Mouse (Mus musculus) hindbrain, embryonic 12.5 days (tissue): Measurements from ENCODE around the gene Syce2. TPM values are rescaled to one million over a fixed set of nuclear protein-coding genes. Genes with fewer than 3 reads are reported as not detected.

Experiments used
- ATAC-seq: fragments of 200-750 bp; cut with Nextera tagmentation; 2 replicates; pipeline ENCODE4 v1.8.0; 2017; ENCODE audit warnings: moderate TSS enrichment; ENCODE audit not compliant: low FRiP score
- H3K27ac ChIP-seq: fragments of 300-500 bp; sonication (generic); 2 replicates; pipeline ENCODE4 v1.5.1; 2016; ENCODE audit warnings: mild to moderate bottlenecking
- H3K27me3 ChIP-seq: fragments of 300-500 bp; sonication (generic); 2 replicates; pipeline ENCODE4 v1.6.1; 2016; ENCODE audit warnings: mild to moderate bottlenecking
- H3K36me3 ChIP-seq: fragments of 300-500 bp; sonication (generic); 2 replicates; pipeline ENCODE4 v1.6.1; 2016; ENCODE audit warnings: mild to moderate bottlenecking
- H3K4me1 ChIP-seq: fragments of 300-500 bp; sonication (generic); 2 replicates; pipeline ENCODE4 v1.6.1; 2016
- H3K4me2 ChIP-seq: fragments of 300-500 bp; sonication (generic); replicated peaks from 2 replicates; pipeline ENCODE4 v1.6.1; 2016; ENCODE audit warnings: mild to moderate bottlenecking
- H3K4me3 ChIP-seq: fragments of 300-500 bp; sonication (generic); 2 replicates; pipeline ENCODE4 v1.5.1; 2016; ENCODE audit warnings: mild to moderate bottlenecking
- H3K9ac ChIP-seq: fragments of 300-500 bp; sonication (generic); 2 replicates; pipeline ENCODE4 v1.6.1; 2016; ENCODE audit warnings: mild to moderate bottlenecking, moderate library complexity
- H3K9me3 ChIP-seq: fragments of 300-500 bp; sonication (generic); replicated peaks from 2 replicates; pipeline ENCODE4 v1.6.1; 2016; ENCODE audit warnings: mild to moderate bottlenecking
- WGBS: fragments of 180-500 bp; shearing (Covaris S2); methylation state at CpG from one replicate; pipeline ENCODE4 v1.1.7; 2016; 5-methylcytosine and 5-hydroxymethylcytosine counted together
- polyA plus RNA-seq: library from polyadenylated mRNA; unstranded; fragments of >200 nt; fragmentation: Nextera tagmentation; extraction: Ambion mirVana; gene quantifications from 2 replicates; pipeline ENCODE4 v1.2.1, GENCODE M21; 2016

The Syce2 gene
- polyA plus RNA-seq, 1 experiment from 2014 or later, result 37.2 TPM

DNA sequence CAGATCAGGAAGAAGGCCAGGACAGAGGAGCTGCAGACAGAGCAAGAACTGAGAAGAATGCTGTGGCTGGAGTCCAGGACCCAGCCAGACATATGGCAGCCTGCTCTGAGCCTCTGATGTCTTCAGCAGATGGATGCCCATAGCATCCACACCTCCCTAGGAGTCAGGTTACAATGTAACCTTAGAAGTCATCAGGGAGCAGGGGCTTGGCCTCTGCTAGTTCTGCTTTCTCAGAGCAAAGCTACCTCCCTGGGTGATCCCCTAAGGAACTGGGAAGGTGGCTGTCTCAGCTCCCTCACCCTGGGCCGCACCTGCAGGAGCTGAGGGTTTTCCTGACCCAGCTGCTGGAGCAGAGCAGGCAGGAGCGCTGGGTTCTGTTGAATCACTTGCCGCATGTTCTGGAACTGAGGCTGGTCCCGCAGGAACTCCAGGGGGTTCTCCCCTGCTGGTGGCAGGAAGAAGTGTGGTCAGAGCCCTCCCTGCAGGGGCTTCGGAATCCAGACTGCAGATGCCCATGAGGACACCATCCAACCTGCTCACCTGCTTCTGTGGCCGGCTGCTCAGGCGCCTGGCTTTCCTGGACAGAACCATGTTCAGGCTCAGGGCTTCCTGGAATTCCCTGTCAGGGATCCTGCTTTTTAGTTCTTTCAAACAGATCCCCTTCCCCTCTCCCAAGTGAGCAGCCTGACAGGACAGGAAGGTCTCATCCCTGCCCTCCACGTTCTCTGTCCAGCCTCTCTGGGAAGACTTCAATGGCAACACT, 34.6 kb upstream of the Syce2 start:
- peaks cover 64% of the 10 kb centered on the region for H3K36me3 ChIP-seq
- 0 out of 2 replicates have a peak overlapping the region, but pooled peaks have one; percentile 5 for H3K4me2 ChIP-seq

GRCm38 (mm10) chr8:84837912-84838470, 33.9 kb upstream of the Syce2 start:
- 0 out of 2 replicates have a peak overlapping the region, but pooled peaks have one; percentile 42 for H3K27ac ChIP-seq
- no peak overlapping the region for H3K9ac ChIP-seq
- no peak for ATAC-seq
- 74% methylated on average over 15 of the region's 15 CpGs for WGBS
- H3K4me1 ChIP-seq, result peaks cover 35% of the 10 kb centered on the region
- no peak overlapping the region for H3K4me3 ChIP-seq
- H3K4me2 ChIP-seq, result no peak overlapping the region
- no peaks in the 10 kb centered on the region for H3K27me3 ChIP-seq
- no peaks in the 10 kb centered on the region for H3K9me3 ChIP-seq
- H3K36me3 ChIP-seq, result peaks cover 71% of the 10 kb centered on the region

More for the DNA sequence above, 34.6 kb upstream of the Syce2 start:
- Histone ChIP-seq H3K9me3 (no peaks in the 10 kb centered on the region), H3K27ac (peak overlapping the region; percentile 42), H3K4me3 (no peak overlapping the region), H3K27me3 (no peaks in the 10 kb centered on the region), H3K9ac (no peak overlapping the region), H3K4me1 (peaks cover 37% of the 10 kb centered on the region)
- no peak for ATAC-seq
- WGBS, result 58% methylated on average over 8 of the region's 8 CpGs

GRCm38 (mm10) chr8:84838513-84838912, 33.4 kb upstream of the Syce2 start:
- Histone ChIP-seq H3K27me3 (no peaks in the 10 kb centered on the region), H3K27ac (no peak overlapping the region), H3K4me2 (no peak overlapping the region), H3K4me1 (peaks cover 35% of the 10 kb centered on the region), H3K4me3 (no peak overlapping the region), H3K9me3 (no peaks in the 10 kb centered on the region), H3K36me3 (peaks cover 76% of the 10 kb centered on the region), H3K9ac (no peak overlapping the region)
- 87% methylated on average over 5 of the region's 5 CpGs for WGBS
- no peak for ATAC-seq

DNA sequence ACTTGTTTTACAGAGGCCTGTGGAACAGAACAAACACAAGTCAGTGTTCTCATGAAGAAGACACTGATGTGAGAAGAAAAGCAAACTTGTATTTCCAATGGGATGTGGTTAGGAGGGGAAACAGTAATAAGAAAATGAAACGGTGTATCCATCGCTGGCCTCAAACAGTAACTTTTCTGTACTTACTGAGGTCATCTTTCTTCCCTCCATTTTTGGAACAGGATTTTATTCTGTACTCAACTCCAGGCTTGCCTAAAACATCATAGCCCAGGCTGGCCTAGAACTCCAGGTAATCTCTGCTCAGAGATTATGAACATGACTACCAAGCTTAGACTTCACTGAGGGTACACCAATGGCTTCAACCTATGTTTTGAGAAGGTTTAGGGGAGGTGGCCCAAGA, 32.5 kb upstream of the Syce2 start:
- H3K4me1 ChIP-seq, result peaks cover 39% of the 10 kb centered on the region
- WGBS, result 98% methylated on average over 2 of the region's 2 CpGs
- peaks cover 78% of the 10 kb centered on the region for H3K36me3 ChIP-seq
- peak overlapping the region; percentile 68 for H3K4me2 ChIP-seq
- no peaks in the 10 kb centered on the region for H3K27me3 ChIP-seq
- peak overlapping the region; percentile 94 for H3K9ac ChIP-seq
- ATAC-seq, result no peak
- H3K9me3 ChIP-seq, result no peaks in the 10 kb centered on the region
- peak overlapping the region; percentile 84 for H3K4me3 ChIP-seq
- H3K27ac ChIP-seq, result no peak overlapping the region

DNA sequence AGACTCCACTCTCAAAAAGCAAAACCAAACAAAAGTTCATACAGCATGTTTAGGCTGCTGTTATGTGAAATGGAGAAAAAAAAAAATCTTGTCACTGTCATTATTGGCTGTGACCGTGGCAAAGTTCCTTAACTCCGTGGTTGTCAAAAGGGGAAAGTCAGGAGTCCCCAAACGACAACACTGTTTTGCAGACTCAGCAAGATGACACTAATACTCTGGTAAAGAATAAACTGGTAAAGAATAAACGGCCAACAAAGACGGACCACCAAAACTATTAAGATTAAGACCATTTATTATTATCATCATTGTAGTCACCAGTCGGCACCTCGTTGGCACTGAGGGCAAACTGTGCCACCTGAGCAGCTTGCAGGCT, 32.0 kb upstream of the Syce2 start:
- H3K9ac ChIP-seq, result peak overlapping the region; percentile 94
- no peaks in the 10 kb centered on the region for H3K9me3 ChIP-seq
- H3K4me2 ChIP-seq, result peak overlapping the region; percentile 68
- H3K4me3 ChIP-seq, result peak overlapping the region; percentile 84
- no peak for ATAC-seq
- WGBS, result 9% methylated on average over 7 of the region's 7 CpGs
- H3K36me3 ChIP-seq, result peaks cover 78% of the 10 kb centered on the region
- H3K27me3 ChIP-seq, result no peaks in the 10 kb centered on the region
- peaks cover 41% of the 10 kb centered on the region for H3K4me1 ChIP-seq
- peak overlapping the region; percentile 84 for H3K27ac ChIP-seq

DNA sequence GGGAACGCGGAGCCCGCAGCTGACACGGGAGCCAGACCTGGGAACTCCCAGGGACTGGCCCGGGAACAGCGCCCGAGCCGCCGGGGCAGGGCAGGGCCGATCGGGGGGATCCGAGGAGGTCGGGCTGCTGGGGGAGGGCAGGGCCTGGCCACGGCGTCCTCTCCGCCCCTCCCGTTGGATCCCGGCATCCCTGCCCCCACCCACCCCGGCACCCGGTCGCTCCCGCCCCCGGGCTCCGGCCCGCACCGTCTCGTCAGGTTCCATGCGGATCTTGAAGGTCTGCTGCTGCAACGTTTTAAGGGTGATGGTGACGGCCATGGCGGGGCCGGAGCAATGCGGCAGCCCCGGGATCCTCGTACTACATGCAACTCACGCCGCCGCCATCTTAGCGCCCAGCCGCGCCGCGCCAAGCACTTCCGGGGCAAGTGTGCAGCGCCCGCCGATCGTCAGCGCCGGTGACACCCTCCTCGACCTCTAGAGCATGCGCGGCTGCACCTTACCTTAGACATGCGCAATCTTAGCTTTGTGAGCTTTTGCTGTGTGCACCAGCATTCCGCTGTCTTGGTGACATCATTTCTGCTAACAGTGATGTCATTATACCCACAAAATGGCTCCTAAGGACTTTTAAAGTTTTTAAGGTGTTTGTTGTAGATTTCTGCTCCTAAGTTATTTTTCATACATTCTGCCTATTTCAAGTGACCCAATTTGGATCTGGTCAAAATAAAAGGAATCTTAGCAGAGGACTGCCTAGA, 31.5 kb upstream of the Syce2 start, which contains the start of gene Rad23a:
Gene Rad23a (minus strand): TSS at position 418 of the 752 bp plus-strand sequence.
- peak; percentile 95 for ATAC-seq
- Histone ChIP-seq H3K27me3 (no peaks in the 10 kb centered on the region), H3K27ac (peak within 1 kb of the TSS; percentile 84), H3K4me1 (peaks cover 44% of the 10 kb centered on the region), H3K4me3 (peak within 1 kb of the TSS; percentile 84), H3K36me3 (peaks cover 76% of the 10 kb centered on the region), H3K4me2 (peak within 1 kb of the TSS; percentile 68), H3K9ac (peak within 1 kb of the TSS; percentile 94), H3K9me3 (no peaks in the 10 kb centered on the region)
- WGBS, result under 1% methylated on average over 45 of the region's 55 CpGs

- Histone ChIP-seq H3K4me3 (no peak overlapping the region), H3K36me3 (peaks cover 65% of the 10 kb centered on the region)
- no peak for ATAC-seq
Observed at GRCm38 (mm10) chr8:84841514-84841913, 30.4 kb upstream of the Syce2 start.

DNA sequence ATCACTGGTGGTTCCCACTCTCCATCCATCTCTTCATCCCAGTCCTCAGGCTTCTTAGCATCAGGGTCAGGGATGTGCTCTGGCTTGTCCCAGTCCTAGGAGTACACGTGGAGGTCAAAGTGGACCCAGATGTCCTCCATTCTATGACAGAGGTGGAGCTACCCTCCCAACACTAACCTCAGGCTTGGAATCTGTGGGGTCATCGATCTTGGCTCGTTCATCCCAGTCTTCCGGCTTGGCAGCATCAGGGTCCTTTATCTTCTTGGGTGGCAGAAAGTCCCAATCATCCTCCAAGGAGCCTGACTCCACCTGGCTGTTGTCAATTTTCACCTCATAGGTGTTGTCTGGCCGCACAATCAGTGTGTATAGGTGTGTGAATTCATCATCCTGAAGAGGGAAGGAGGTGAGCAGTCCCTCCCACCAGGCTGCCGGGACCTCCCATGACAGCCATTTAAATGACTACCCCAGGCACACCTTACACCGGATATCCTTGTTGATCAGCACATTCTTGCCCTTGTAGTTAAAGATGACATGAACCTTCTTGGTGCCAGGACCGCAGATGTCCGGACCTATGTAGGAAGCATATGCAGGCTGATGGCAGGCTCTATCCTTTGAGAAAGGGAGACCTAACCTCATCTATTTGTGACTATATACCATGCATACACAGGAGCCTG, 27.4 kb upstream of the Syce2 start:
- WGBS, result 91% methylated on average over 9 of the region's 9 CpGs
- H3K36me3 ChIP-seq, result peaks cover 39% of the 10 kb centered on the region
- no peak overlapping the region for H3K27ac ChIP-seq
- no peaks in the 10 kb centered on the region for H3K27me3 ChIP-seq
- peak overlapping the region; percentile 76 for H3K4me2 ChIP-seq
- no peak for ATAC-seq
- H3K4me3 ChIP-seq, result peak overlapping the region; percentile 94
- H3K9ac ChIP-seq, result peak overlapping the region; percentile 96
- H3K4me1 ChIP-seq, result peaks cover 36% of the 10 kb centered on the region
- H3K9me3 ChIP-seq, result no peaks in the 10 kb centered on the region

More at GRCm38 (mm10) chr8:84841514-84841913, 30.4 kb upstream of the Syce2 start:
- Histone ChIP-seq H3K4me2 (no peak overlapping the region), H3K9me3 (no peaks in the 10 kb centered on the region), H3K9ac (no peak overlapping the region), H3K4me1 (peaks cover 43% of the 10 kb centered on the region), H3K27ac (peak overlapping the region; percentile 25), H3K27me3 (no peaks in the 10 kb centered on the region)
- WGBS, result 83% methylated on average over 1 of the region's 1 CpGs

GRCm38 (mm10) chr8:84845355-84846093, 26.4 kb upstream of the Syce2 start:
- Histone ChIP-seq H3K4me3 (peak overlapping the region; percentile 94), H3K9me3 (no peaks in the 10 kb centered on the region), H3K4me2 (peak overlapping the region; percentile 76), H3K36me3 (peaks cover 39% of the 10 kb centered on the region), H3K9ac (peak overlapping the region; percentile 96), H3K27me3 (no peaks in the 10 kb centered on the region), H3K4me1 (peaks cover 33% of the 10 kb centered on the region), H3K27ac (peak overlapping the region; percentile 89)
- no peak for ATAC-seq
- WGBS, result 16% methylated on average over 12 of the region's 12 CpGs

- Histone ChIP-seq H3K4me1 (peaks cover 33% of the 10 kb centered on the region), H3K36me3 (peaks cover 39% of the 10 kb centered on the region), H3K4me3 (peak overlapping the region; percentile 94), H3K27me3 (no peaks in the 10 kb centered on the region), H3K9ac (peak overlapping the region; percentile 96), H3K27ac (peak overlapping the region; percentile 89), H3K4me2 (peak overlapping the region; percentile 76), H3K9me3 (no peaks in the 10 kb centered on the region)
- ATAC-seq, result peak; percentile 23
- 2% methylated on average over 30 of the region's 30 CpGs for WGBS
Observed at GRCm38 (mm10) chr8:84846094-84846721, 25.7 kb upstream of the Syce2 start.
